Mouse (Mus musculus) MEL (cell line): ENCODE data around the gene Slc22a23.

Source experiments
- CHD2 ChIP-seq: IDR thresholded peaks from 2 replicates; pipeline ENCODE4 v1.6.1; 2011; ENCODE audit warnings: low read length, improper control_type of control experiment
- CTCF ChIP-seq, 3 experiments: IDR thresholded peaks in 2 of 3; conservative IDR thresholded peaks in 1 of 3; 2 replicates each; pipeline ENCODE4 v1.5.1; 2011 to 2012; ENCODE audit warnings: low read length in 3 of 3, low read depth in 2 of 3, mild to moderate bottlenecking in 2 of 3, improper control_type of control experiment in 1 of 3, inconsistent platforms in 1 of 3, mixed read lengths in 1 of 3, moderate library complexity in 1 of 3; ENCODE audit not compliant: control insufficient read depth in 1 of 3, insufficient read depth in 1 of 3, poor library complexity in 1 of 3, severe bottlenecking in 1 of 3
- ELF1 ChIP-seq: IDR thresholded peaks from 2 replicates; pipeline ENCODE4 v1.6.1; 2014; ENCODE audit warnings: low read depth, mild to moderate bottlenecking, inconsistent platforms, low read length, improper control_type of control experiment, moderate library complexity
- EP300 ChIP-seq, 2 experiments: IDR thresholded peaks; 2 replicates each; pipeline ENCODE4 v1.6.1; 2011; ENCODE audit warnings: improper control_type of control experiment in 2 of 2, low read length in 2 of 2, low read depth in 1 of 2, mild to moderate bottlenecking in 1 of 2
- ETS1 ChIP-seq: IDR thresholded peaks from 2 replicates; pipeline ENCODE4 v1.6.1; 2012; ENCODE audit warnings: low read depth, mild to moderate bottlenecking, inconsistent platforms, low read length, improper control_type of control experiment, moderate library complexity
- HCFC1 ChIP-seq: IDR thresholded peaks from 2 replicates; pipeline ENCODE4 v1.6.1; 2012; ENCODE audit warnings: low read depth, mild to moderate bottlenecking, inconsistent platforms, low read length, improper control_type of control experiment, moderate library complexity
- KAT2A ChIP-seq: conservative IDR thresholded peaks from 2 replicates; pipeline ENCODE4 v1.6.1; 2012; ENCODE audit warnings: low read depth, low read length, improper control_type of control experiment, inconsistent platforms
- MAX ChIP-seq: IDR thresholded peaks from 2 replicates; pipeline ENCODE4 v1.6.1; 2011; ENCODE audit warnings: low read length, improper control_type of control experiment
- MEF2A ChIP-seq: IDR thresholded peaks from 2 replicates; pipeline ENCODE4 v1.6.1; 2014; ENCODE audit warnings: low read depth, mild to moderate bottlenecking, inconsistent platforms, low read length, improper control_type of control experiment; ENCODE audit not compliant: poor library complexity, insufficient replicate concordance, severe bottlenecking; ENCODE audit errors: extremely low read depth
- POLR2A ChIP-seq, 2 experiments: IDR thresholded peaks; 2 replicates each; pipeline ENCODE4 v1.6.1; 2011 to 2012; ENCODE audit warnings: low read length in 2 of 2, mild to moderate bottlenecking in 2 of 2, control low read depth in 1 of 2, improper control_type of control experiment in 1 of 2, low read depth in 1 of 2, moderate library complexity in 1 of 2; ENCODE audit not compliant: control insufficient read depth in 1 of 2, insufficient read depth in 1 of 2, poor library complexity in 1 of 2
- TAL1 ChIP-seq: IDR thresholded peaks from 2 replicates; pipeline ENCODE4 v1.6.1; 2012; ENCODE audit warnings: mild to moderate bottlenecking, inconsistent platforms, low read length, moderate library complexity, mixed read lengths
- USF1 ChIP-seq: IDR thresholded peaks from 2 replicates; pipeline ENCODE4 v1.6.1; 2014; ENCODE audit warnings: low read depth, mild to moderate bottlenecking, inconsistent platforms, low read length, improper control_type of control experiment, moderate library complexity
- ZC3H11A ChIP-seq: IDR thresholded peaks from 2 replicates; pipeline ENCODE4 v1.6.1; 2012; ENCODE audit warnings: low read depth, mild to moderate bottlenecking, inconsistent platforms, low read length, improper control_type of control experiment
- ZMIZ1 ChIP-seq: IDR thresholded peaks from 2 replicates; pipeline ENCODE4 v1.6.1; 2012; ENCODE audit warnings: low read depth, mild to moderate bottlenecking, inconsistent platforms, low read length, improper control_type of control experiment, moderate library complexity

- TF ChIP-seq CTCF (IDR thresholded peaks at IDR 0.05 in 2 of 3, conservative IDR thresholded peaks at IDR 0.05 in 1 of 3; ENCODE audit: control insufficient read depth in 1 of 3, insufficient read depth in 1 of 3, low read depth in 2 of 3, low read length in 3 of 3, poor library complexity in 1 of 3, severe bottlenecking in 1 of 3) (no peak), KAT2A (no peak), POLR2A (IDR thresholded peaks at IDR 0.05; ENCODE audit: control insufficient read depth in 1 of 2, insufficient read depth in 1 of 2, low read depth in 1 of 2, low read length in 2 of 2, poor library complexity in 1 of 2) (no peak), EP300 (IDR thresholded peaks at IDR 0.05; ENCODE audit: low read depth in 1 of 2, low read length in 2 of 2) (no peak), ZMIZ1 (no peak), ELF1 (no peak), TAL1 (no peak), ZC3H11A (no peak), USF1 (no peak), HCFC1 (no peak), MEF2A (no peak), CHD2 (no peak), MAX (no peak), ETS1 (no peak)
Measured at GRCm38 (mm10) chr13:34304896-34305295, 40.1 kb downstream of the Slc22a23 start.
